ENCODE assay signal across 7 mouse cellular contexts in genomic region chr4:147220226-147220625, GRCm38 (mm10).
DNase-seq lines count a peak whose midpoint lies in the region; TF ChIP-seq lines count a peak whose summit lies in the region.
"Not testable (repeated sequence)": the region's sequence is repeated elsewhere in the genome, so short reads cannot be mapped to it uniquely, and the experiment has no call there.

No protein-coding gene starts in this region.

- H3K4me1 ChIP-seq in cerebellum, adult 2 months (ENCODE audit: control insufficient read depth, insufficient read depth, low read length) = not testable (repeated sequence)

- TF ChIP-seq CTCF in cerebellum, adult 2 months (IDR thresholded peaks at IDR 0.05; ENCODE audit: borderline replicate concordance, insufficient read depth, low read depth, low read length); gastrocnemius, adult 2 months (IDR thresholded peaks at IDR 0.05): not testable (repeated sequence)

- TF ChIP-seq POLR2A in cerebellum, adult 2 months (IDR thresholded peaks at IDR 0.05; ENCODE audit: borderline replicate concordance, insufficient read depth, low read length) = not testable (repeated sequence)

- not testable (repeated sequence) for H3K27ac ChIP-seq in cerebellum, adult 2 months (ENCODE audit: insufficient read depth, low read length); gastrocnemius, adult 2 months

- not testable (repeated sequence) for H3K4me3 ChIP-seq in cerebellum, adult 2 months (replicated peaks; ENCODE audit: insufficient read depth, low read depth, low read length)
- peak overlapping the region; percentile 53 for H3K4me3 ChIP-seq in gastrocnemius, adult 2 months

- DNase-seq in adrenal gland, postnatal 14 days = peak; percentile 43
- DNase-seq in cerebellum, adult 2 months = peak; percentile 23
- DNase-seq in cerebellum, postnatal 14 days = peak; percentile 13 to 24
- peak; percentile 28 for DNase-seq in gastrocnemius, adult 2 months
- DNase-seq in kidney, adult 18-20 months = peak; percentile 25
- peak; percentile 5 for DNase-seq in left cerebral cortex, postnatal 4 days
- DNase-seq in testis, postnatal 10 days (ENCODE audit: low spot score) = peak; percentile 51

- WGBS in cerebellum, adult 2 months = 73% methylated on average over 17 of the region's 20 CpGs

- intact Hi-C loops in gastrocnemius, adult 2 months (cut with DNase I); left cerebral cortex, postnatal 4 days (cut with DNase I): not testable (repeated sequence)

- not testable (repeated sequence) for H3K27me3 ChIP-seq in cerebellum, adult 2 months (ENCODE audit: control insufficient read depth, insufficient read depth, low read length)
